Mouse (Mus musculus) embryonic fibroblast, embryonic 13.5 days (primary cell): ENCODE results near the gene Fam83f.

ENCODE experiments used
- CTCF ChIP-seq: IDR thresholded peaks from 2 replicates; pipeline ENCODE4 v1.5.1; 2011; ENCODE audit warnings: mild to moderate bottlenecking, control low read depth, low read length, moderate library complexity, borderline replicate concordance; ENCODE audit not compliant: insufficient read depth
- POLR2A ChIP-seq: IDR thresholded peaks from 2 replicates; pipeline ENCODE4 v1.6.1; 2011; ENCODE audit warnings: low read depth, mild to moderate bottlenecking, control low read depth, low read length, moderate library complexity

DNA sequence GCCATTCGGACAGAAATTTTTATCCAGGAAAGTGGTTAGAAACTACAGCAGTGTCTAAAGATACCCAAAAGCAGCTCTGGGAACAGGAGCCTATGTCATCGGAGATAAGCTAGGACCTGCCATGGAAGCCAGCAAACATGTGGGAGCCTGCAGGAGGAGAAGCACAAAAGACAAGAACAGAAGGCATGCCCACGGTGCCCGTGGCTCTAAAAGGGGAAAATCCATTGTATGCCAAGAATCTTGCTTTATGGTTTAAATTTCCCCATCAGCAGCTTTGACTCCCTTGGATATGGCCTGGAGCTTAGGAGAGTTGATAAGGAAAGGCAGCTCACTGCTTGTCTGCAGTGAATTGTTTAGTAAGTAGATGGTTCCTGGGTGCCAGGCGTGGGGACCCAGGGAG, 31.3 kb downstream of the Fam83f start:
- no peak for TF ChIP-seq CTCF
- no peak for TF ChIP-seq POLR2A
